Mouse (Mus musculus) heart, postnatal 0 days (tissue): ENCODE measurements around the gene Dpep3.

Experiments used
- CTCF ChIP-seq: IDR thresholded peaks from 2 replicates; pipeline ENCODE4 v1.5.1; 2016; ENCODE audit warnings: antibody characterized with exemption, control low read depth, low read depth
- EP300 ChIP-seq: IDR thresholded peaks from 2 replicates; pipeline ENCODE4 v1.6.1; 2016; ENCODE audit warnings: antibody characterized with exemption, low read depth

GRCm38 (mm10) chr8:106005875-106006274 is 26.6 kb upstream of the Dpep3 start, which contains the start of gene Dpep2nb:
- TF ChIP-seq CTCF (no peak), EP300 (no peak)
